Mouse (Mus musculus) lung, embryonic 15.5 days (tissue): Measurements from ENCODE around the gene Slamf9. TPM values are rescaled to one million over a fixed set of nuclear protein-coding genes. Genes with fewer than 3 reads are reported as not detected.

ENCODE experiments used
- ATAC-seq: fragments of 200-750 bp; cut with Nextera tagmentation; 2 replicates; pipeline ENCODE4 v1.8.0; 2017; ENCODE audit warnings: moderate number of reproducible peaks, borderline replicate concordance; ENCODE audit not compliant: low FRiP score, low TSS enrichment; ENCODE audit errors: extremely low read depth
- H3K27ac ChIP-seq: fragments of 300-500 bp; sonication (generic); 2 replicates; pipeline ENCODE4 v1.5.1; 2015; ENCODE audit warnings: moderate library complexity, mild to moderate bottlenecking, inconsistent platforms
- H3K27me3 ChIP-seq: fragments of 300-500 bp; sonication (generic); 2 replicates; pipeline ENCODE4 v1.6.1; 2015; ENCODE audit warnings: inconsistent platforms
- H3K36me3 ChIP-seq: fragments of 300-500 bp; sonication (generic); 2 replicates; pipeline ENCODE4 v1.6.1; 2015; ENCODE audit warnings: inconsistent platforms
- H3K4me1 ChIP-seq: fragments of 300-500 bp; sonication (generic); 2 replicates; pipeline ENCODE4 v1.6.1; 2015; ENCODE audit warnings: inconsistent platforms
- H3K4me2 ChIP-seq: fragments of 300-500 bp; sonication (generic); 2 replicates; pipeline ENCODE4 v1.6.1; 2015; ENCODE audit warnings: inconsistent platforms, mild to moderate bottlenecking, moderate library complexity
- H3K4me3 ChIP-seq: fragments of 300-500 bp; sonication (generic); 2 replicates; pipeline ENCODE4 v1.5.1; 2015; ENCODE audit warnings: mild to moderate bottlenecking, inconsistent platforms
- H3K9ac ChIP-seq: fragments of 300-500 bp; sonication (generic); 2 replicates; pipeline ENCODE4 v1.6.1; 2015; ENCODE audit warnings: inconsistent platforms
- H3K9me3 ChIP-seq: fragments of 300-500 bp; sonication (generic); 2 replicates; pipeline ENCODE4 v1.6.1; 2016; ENCODE audit warnings: inconsistent platforms
- WGBS: fragments of 180-500 bp; shearing (Covaris S2); methylation state at CpG from one replicate; pipeline ENCODE4 v1.1.7; 2015; 5-methylcytosine and 5-hydroxymethylcytosine counted together
- polyA plus RNA-seq: library from polyadenylated mRNA; unstranded; fragments of >200 nt; fragmentation: Nextera tagmentation; extraction: Ambion mirVana; gene quantifications from 2 replicates; pipeline ENCODE4 v1.2.1, GENCODE M21; 2015

Gene Slamf9
- polyA plus RNA-seq, 1 experiment from 2014 or later: 0.51 TPM

DNA sequence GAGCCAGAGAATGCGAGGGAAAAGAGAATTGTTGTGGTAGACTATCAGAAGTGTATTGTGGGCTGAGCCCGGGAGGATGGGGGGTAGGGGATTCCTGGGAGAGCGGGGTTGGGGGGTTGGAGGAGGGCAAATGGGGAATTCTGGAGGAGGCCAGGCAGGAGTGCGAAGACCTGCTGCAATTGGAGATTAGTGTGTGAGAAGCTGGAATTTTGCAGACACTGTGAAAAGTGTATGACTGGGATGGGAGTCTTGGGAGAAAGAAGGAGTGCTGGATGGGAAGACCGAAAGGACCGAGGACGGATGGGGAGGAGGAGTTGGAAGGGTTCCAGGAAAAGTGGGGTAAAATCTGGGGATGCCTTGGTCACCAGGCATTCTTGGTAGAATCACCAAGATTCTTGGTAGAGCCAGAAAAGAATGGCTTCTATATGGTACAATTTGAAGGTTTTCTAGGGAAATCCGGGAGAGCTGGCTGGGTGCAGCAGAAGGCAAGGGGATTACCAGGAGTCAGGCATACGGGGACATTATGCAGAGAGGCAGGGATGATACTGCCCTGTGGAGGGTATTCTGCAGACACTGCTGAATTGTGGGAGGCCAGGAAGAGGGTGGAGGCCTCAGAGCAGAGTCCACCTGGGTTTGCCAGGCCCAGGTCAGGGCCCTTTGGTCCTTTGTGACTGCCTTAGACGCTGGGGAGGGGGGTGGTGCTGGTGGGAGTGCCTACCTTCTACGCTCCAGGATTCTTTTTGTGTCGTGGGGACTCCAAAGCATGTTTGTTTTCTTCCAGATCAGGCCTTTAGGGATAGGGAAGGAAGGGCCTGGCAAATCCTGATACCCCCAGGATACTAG, 7.6 kb downstream of the Slamf9 start:
- Histone ChIP-seq H3K36me3 (no peaks in the 10 kb centered on the region), H3K4me3 (peak overlapping the region; percentile 56), H3K27me3 (no peaks in the 10 kb centered on the region), H3K9me3 (no peaks in the 10 kb centered on the region), H3K27ac (peak overlapping the region; percentile 92), H3K4me1 (peaks cover 33% of the 10 kb centered on the region), H3K9ac (peak overlapping the region; percentile 43), H3K4me2 (peak overlapping the region; percentile 76)
- ATAC-seq: no peak
- WGBS: 6% methylated on average over 12 of the region's 12 CpGs

GRCm38 (mm10) chr1:172483361-172483660, 8.2 kb downstream of the Slamf9 start:
- ATAC-seq: no peak
- Histone ChIP-seq H3K4me3 (peak overlapping the region; percentile 56), H3K4me1 (peaks cover 33% of the 10 kb centered on the region), H3K4me2 (peak overlapping the region; percentile 76), H3K36me3 (no peaks in the 10 kb centered on the region), H3K27me3 (no peaks in the 10 kb centered on the region), H3K9ac (no peak overlapping the region; the same call in 1 of the 2 replicates), H3K9me3 (no peaks in the 10 kb centered on the region), H3K27ac (no peak overlapping the region)
- 36% methylated on average over 4 of the region's 4 CpGs for WGBS

GRCm38 (mm10) chr1:172484236-172484635, 9.1 kb downstream of the Slamf9 start:
- ATAC-seq: no peak
- peaks cover 33% of the 10 kb centered on the region for H3K4me1 ChIP-seq
- no peak overlapping the region for H3K9ac ChIP-seq

DNA sequence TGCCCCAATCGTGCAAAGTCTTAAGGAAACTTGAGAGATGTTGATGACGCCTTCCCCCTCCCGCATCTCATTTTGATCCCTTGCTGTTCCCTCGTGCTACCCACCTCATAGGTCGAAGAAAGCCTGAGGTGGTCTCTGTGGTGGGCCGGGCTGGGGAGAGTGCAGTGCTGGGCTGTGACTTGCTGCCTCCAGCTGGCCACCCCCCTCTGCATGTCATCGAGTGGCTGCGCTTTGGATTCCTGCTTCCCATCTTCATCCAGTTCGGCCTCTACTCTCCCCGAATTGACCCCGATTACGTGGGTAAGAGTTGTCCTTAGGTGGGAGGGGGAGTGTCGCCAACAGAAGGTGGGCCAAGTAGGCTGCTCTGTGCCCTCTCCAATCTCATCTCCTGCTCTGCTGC, 9.5 kb downstream of the Slamf9 start:
- Histone ChIP-seq H3K4me2 (peak overlapping the region; percentile 29; the same call in 1 of the 2 replicates), H3K4me3 (no peak overlapping the region)

More at GRCm38 (mm10) chr1:172484236-172484635, 9.1 kb downstream of the Slamf9 start:
- no peak overlapping the region for H3K4me3 ChIP-seq
- WGBS: 54% methylated on average over 11 of the region's 11 CpGs
- H3K27me3 ChIP-seq: no peaks in the 10 kb centered on the region
- no peaks in the 10 kb centered on the region for H3K36me3 ChIP-seq
- no peaks in the 10 kb centered on the region for H3K9me3 ChIP-seq
- peak overlapping the region; percentile 29 for H3K4me2 ChIP-seq
- no peak overlapping the region for H3K27ac ChIP-seq

GRCm38 (mm10) chr1:172485821-172486220, 10.7 kb downstream of the Slamf9 start:
- H3K4me2 ChIP-seq: no peak overlapping the region
- no peaks in the 10 kb centered on the region for H3K36me3 ChIP-seq
- H3K9me3 ChIP-seq: no peaks in the 10 kb centered on the region
- H3K27ac ChIP-seq: no peak overlapping the region
- peaks cover 39% of the 10 kb centered on the region for H3K4me1 ChIP-seq
- H3K4me3 ChIP-seq: no peak overlapping the region
- ATAC-seq: no peak
- no peak overlapping the region for H3K9ac ChIP-seq
- WGBS: 58% methylated on average over 6 of the region's 6 CpGs
- no peaks in the 10 kb centered on the region for H3K27me3 ChIP-seq

More for the DNA sequence above, 9.5 kb downstream of the Slamf9 start:
- no peaks in the 10 kb centered on the region for H3K9me3 ChIP-seq
- H3K27ac ChIP-seq: no peak overlapping the region
- H3K9ac ChIP-seq: no peak overlapping the region
- H3K27me3 ChIP-seq: no peaks in the 10 kb centered on the region
- no peaks in the 10 kb centered on the region for H3K36me3 ChIP-seq
- 58% methylated on average over 13 of the region's 13 CpGs for WGBS
- ATAC-seq: no peak
- peaks cover 33% of the 10 kb centered on the region for H3K4me1 ChIP-seq

- Histone ChIP-seq H3K27me3 (no peaks in the 10 kb centered on the region), H3K4me1 (peaks cover 35% of the 10 kb centered on the region), H3K27ac (no peak overlapping the region), H3K9me3 (no peaks in the 10 kb centered on the region), H3K4me3 (no peak overlapping the region), H3K36me3 (no peaks in the 10 kb centered on the region), H3K9ac (no peak overlapping the region), H3K4me2 (no peak overlapping the region)
- no peak for ATAC-seq
- WGBS: 49% methylated on average over 4 of the region's 4 CpGs
These were observed 11.1 kb downstream of the Slamf9 start for GRCm38 (mm10) chr1:172486236-172486635.

GRCm38 (mm10) chr1:172486651-172487050, 11.5 kb downstream of the Slamf9 start:
- Histone ChIP-seq H3K4me2 (no peak overlapping the region), H3K27ac (no peak overlapping the region), H3K36me3 (no peaks in the 10 kb centered on the region), H3K9me3 (no peaks in the 10 kb centered on the region), H3K27me3 (no peaks in the 10 kb centered on the region), H3K4me3 (no peak overlapping the region), H3K4me1 (peaks cover 31% of the 10 kb centered on the region), H3K9ac (no peak overlapping the region)
- 84% methylated on average over 5 of the region's 5 CpGs for WGBS
- no peak for ATAC-seq

DNA sequence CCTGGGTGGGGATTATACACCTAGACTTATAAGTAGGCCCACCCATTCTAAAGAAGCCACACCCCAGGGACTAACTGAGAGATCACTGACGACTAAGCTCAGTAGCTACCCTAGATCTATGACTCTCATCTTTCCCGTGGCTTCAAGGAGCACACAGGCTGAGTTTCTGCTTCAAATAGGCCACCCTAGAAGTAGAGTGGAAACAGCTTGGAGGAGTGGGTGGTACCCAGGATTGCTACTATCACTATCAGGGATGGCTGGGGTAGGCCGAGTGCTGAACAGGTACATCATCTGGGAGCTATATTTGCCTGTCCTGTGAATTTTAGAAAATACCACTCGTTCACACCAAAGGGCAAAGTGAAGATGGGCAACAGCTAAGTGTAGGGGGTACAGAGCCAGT, 12.7 kb downstream of the Slamf9 start:
- Histone ChIP-seq H3K4me1 (peaks cover 24% of the 10 kb centered on the region), H3K27ac (no peak overlapping the region), H3K27me3 (no peaks in the 10 kb centered on the region), H3K36me3 (no peaks in the 10 kb centered on the region), H3K4me2 (no peak overlapping the region), H3K9ac (no peak overlapping the region), H3K9me3 (no peaks in the 10 kb centered on the region), H3K4me3 (no peak overlapping the region)
- no peak for ATAC-seq
- WGBS: 76% methylated on average over 4 of the region's 4 CpGs

DNA sequence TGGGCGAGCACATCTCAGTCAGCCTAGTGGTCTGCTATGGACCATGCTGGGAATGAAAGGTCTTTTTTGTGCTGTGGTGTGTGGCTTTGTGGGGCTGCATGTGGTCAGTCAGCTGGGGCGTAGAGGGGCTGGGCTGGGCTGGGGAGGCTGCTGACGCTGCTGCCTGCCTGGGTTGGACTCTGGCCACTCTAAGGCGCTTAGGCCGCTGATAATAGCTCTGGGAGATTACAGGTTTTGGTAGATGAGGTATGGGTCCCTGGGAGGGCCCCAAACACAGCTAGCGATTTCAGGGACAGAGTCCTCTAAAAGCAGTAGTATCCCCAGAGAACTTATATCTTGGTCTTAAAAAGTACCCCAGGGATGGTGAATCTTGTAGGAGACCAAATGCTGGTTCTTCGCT, 13.7 kb downstream of the Slamf9 start:
- Histone ChIP-seq H3K4me2 (no peak overlapping the region), H3K27me3 (no peaks in the 10 kb centered on the region), H3K4me1 (peaks cover 15% of the 10 kb centered on the region; the same call in 1 of the 2 replicates), H3K4me3 (no peak overlapping the region), H3K36me3 (no peaks in the 10 kb centered on the region), H3K27ac (no peak overlapping the region), H3K9me3 (no peaks in the 10 kb centered on the region), H3K9ac (no peak overlapping the region)
- whole genome bisulfite sequencing: 77% methylated on average over 7 of the region's 7 CpGs
- no peak for ATAC-seq

GRCm38 (mm10) chr1:172489585-172490250, 14.6 kb downstream of the Slamf9 start:
- Histone ChIP-seq H3K4me1 (0 out of 2 replicates have a peak, but pooled peaks cover 8% of the 10 kb centered on the region), H3K9me3 (no peaks in the 10 kb centered on the region), H3K4me2 (peak overlapping the region; percentile 50), H3K36me3 (no peaks in the 10 kb centered on the region), H3K9ac (peak overlapping the region; percentile 47; the same call in 1 of the 2 replicates), H3K4me3 (peak overlapping the region; percentile 29), H3K27me3 (no peaks in the 10 kb centered on the region), H3K27ac (no peak overlapping the region)
- 56% methylated on average over 12 of the region's 12 CpGs for WGBS
- peak; percentile 41; the same call in 1 of the 2 replicates for ATAC-seq

GRCm38 (mm10) chr1:172490261-172490661, 15.1 kb downstream of the Slamf9 start:
- Histone ChIP-seq H3K4me3 (peak overlapping the region; percentile 29), H3K9me3 (no peaks in the 10 kb centered on the region), H3K36me3 (no peaks in the 10 kb centered on the region), H3K27me3 (no peaks in the 10 kb centered on the region), H3K4me1 (0 out of 2 replicates have a peak, but pooled peaks cover 6% of the 10 kb centered on the region), H3K9ac (peak overlapping the region; percentile 47; the same call in 1 of the 2 replicates), H3K4me2 (peak overlapping the region; percentile 50), H3K27ac (no peak overlapping the region)
- ATAC-seq: peak; percentile 60; the same call in 1 of the 2 replicates
- 14% methylated on average over 10 of the region's 10 CpGs for WGBS

GRCm38 (mm10) chr1:172492047-172492446, 16.9 kb downstream of the Slamf9 start:
- Histone ChIP-seq H3K27ac (no peak overlapping the region), H3K9me3 (no peaks in the 10 kb centered on the region), H3K27me3 (no peaks in the 10 kb centered on the region), H3K4me3 (no peak overlapping the region), H3K4me2 (no peak overlapping the region), H3K4me1 (0 out of 2 replicates have a peak, but pooled peaks cover 6% of the 10 kb centered on the region), H3K36me3 (no peaks in the 10 kb centered on the region), H3K9ac (no peak overlapping the region)
- no peak for ATAC-seq
- WGBS: 88% methylated on average over 8 of the region's 8 CpGs
